Mouse (Mus musculus): ENCODE measurements around the gene Egln3.

Gene Egln3

GRCm38 (mm10) chr12:54203656-54204045 is at the start of gene Egln3:
Egln3 (minus strand) TSS chr12:54203860.
- in situ Hi-C loops (cut with MboI): no loop called here

GRCm38 (mm10) chr12:54253449-54253848 is 49.8 kb upstream of the Egln3 start:
- in situ Hi-C loops (cut with MboI): no loop called here

GRCm38 (mm10) chr12:54251942-54252400 is 48.3 kb upstream of the Egln3 start:
- in situ Hi-C loops (cut with MboI): no loop called here

GRCm38 (mm10) chr12:54247835-54248234 is 44.2 kb upstream of the Egln3 start:
- in situ Hi-C loops (cut with MboI): no loop called here

- in situ Hi-C loops (cut with MboI): no loop called here
Measured at GRCm38 (mm10) chr12:54243158-54243557, 39.5 kb upstream of the Egln3 start.

- in situ Hi-C loops (cut with MboI): no loop called here
Measured at GRCm38 (mm10) chr12:54241976-54242375, 38.3 kb upstream of the Egln3 start.

GRCm38 (mm10) chr12:54233794-54234193 is 30.1 kb upstream of the Egln3 start:
- in situ Hi-C loops (cut with MboI): no loop called here

GRCm38 (mm10) chr12:54232996-54233603 is 29.4 kb upstream of the Egln3 start:
- in situ Hi-C loops (cut with MboI): no loop called here

GRCm38 (mm10) chr12:54232456-54232855 is 28.8 kb upstream of the Egln3 start:
- in situ Hi-C loops (cut with MboI): no loop called here

GRCm38 (mm10) chr12:54227551-54227950 is 23.9 kb upstream of the Egln3 start:
- in situ Hi-C loops (cut with MboI): no loop called here

GRCm38 (mm10) chr12:54226341-54226740 is 22.7 kb upstream of the Egln3 start:
- in situ Hi-C loops (cut with MboI): no loop called here

- in situ Hi-C loops (cut with MboI): no loop called here
Measured at GRCm38 (mm10) chr12:54225610-54226009, 21.9 kb upstream of the Egln3 start.

GRCm38 (mm10) chr12:54225090-54225489 is 21.4 kb upstream of the Egln3 start:
- in situ Hi-C loops (cut with MboI): no loop called here

- in situ Hi-C loops (cut with MboI): no loop called here
Measured at GRCm38 (mm10) chr12:54222036-54222760, 18.5 kb upstream of the Egln3 start.

- in situ Hi-C loops (cut with MboI): no loop called here
Measured at GRCm38 (mm10) chr12:54216673-54217072, 13.0 kb upstream of the Egln3 start.

GRCm38 (mm10) chr12:54214426-54214825 is 10.8 kb upstream of the Egln3 start:
- in situ Hi-C loops (cut with MboI): no loop called here

GRCm38 (mm10) chr12:54213871-54214270 is 10.2 kb upstream of the Egln3 start:
- in situ Hi-C loops (cut with MboI): no loop called here

GRCm38 (mm10) chr12:54213230-54213629 is 9.6 kb upstream of the Egln3 start:
- in situ Hi-C loops (cut with MboI): no loop called here

GRCm38 (mm10) chr12:54209182-54209563 is 5.5 kb upstream of the Egln3 start:
- in situ Hi-C loops (cut with MboI): no loop called here

GRCm38 (mm10) chr12:54208433-54209181 is 4.9 kb upstream of the Egln3 start:
- in situ Hi-C loops (cut with MboI): no loop called here

GRCm38 (mm10) chr12:54205731-54206130 is 2.1 kb upstream of the Egln3 start:
- in situ Hi-C loops (cut with MboI): no loop called here

GRCm38 (mm10) chr12:54205195-54205594 is 1.5 kb upstream of the Egln3 start:
- in situ Hi-C loops (cut with MboI): no loop called here

All from mature B cell (primary cell).